Mouse (Mus musculus) CH12F3 (cell line): ENCODE measurements around the gene Gm17657.

Experiments used
- in situ Hi-C: fragments of 300-500 bp; cut with MboI; formaldehyde crosslinking; loops from 2 replicates; pipeline ENCODE4 v1.14.3; 2020; ENCODE audit warnings: low sequenced_read_pairs

Gm17657 gene

GRCm38 (mm10) chr17:29548494-29548893 lies 944 bp downstream of the Gm17657 start:
- in situ Hi-C loops: no loop called here

DNA sequence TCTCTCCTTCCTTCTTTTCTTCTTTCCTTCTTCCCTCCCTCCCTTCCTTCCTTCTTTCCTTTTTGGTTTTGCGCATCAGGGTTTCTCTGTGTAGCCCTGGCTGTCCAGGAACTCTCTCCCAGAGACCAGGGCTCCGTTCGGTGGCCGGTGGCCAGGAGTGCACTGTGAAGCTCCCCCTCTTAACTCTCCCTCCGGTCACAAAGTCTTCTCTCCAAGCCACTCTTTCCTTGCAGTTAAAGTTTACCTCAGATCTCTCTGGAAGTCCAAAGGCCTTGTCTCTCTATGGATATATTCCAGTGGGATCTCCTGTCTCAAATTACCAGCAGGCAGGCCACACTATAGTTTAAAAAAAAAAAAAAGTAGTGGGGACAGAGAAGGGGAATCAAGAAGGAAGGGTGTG lies 4.2 kb downstream of the Gm17657 start:
- in situ Hi-C loops: no loop called here

DNA sequence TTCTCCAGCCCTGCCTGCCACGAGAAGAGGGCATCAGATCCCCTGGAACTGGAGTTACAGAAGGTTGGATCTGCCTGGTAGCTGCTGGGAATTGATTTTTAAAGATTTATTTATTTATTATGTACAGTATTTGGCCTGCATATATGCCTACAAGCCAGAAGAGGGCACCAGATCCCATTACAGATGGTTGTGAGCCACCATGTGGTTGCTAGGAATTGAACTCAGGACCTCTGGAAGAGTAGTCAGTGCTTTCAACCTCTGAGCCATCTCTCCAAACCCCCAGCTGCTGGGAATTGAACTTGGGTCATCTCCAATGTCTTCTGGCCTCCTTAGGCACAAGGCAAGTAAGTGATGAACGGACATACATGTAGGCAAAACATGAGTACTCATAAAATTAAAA lies 5.4 kb downstream of the Gm17657 start:
- in situ Hi-C loops: no loop called here

GRCm38 (mm10) chr17:29542831-29543690 lies 6.4 kb downstream of the Gm17657 start:
- in situ Hi-C loops: no loop called here

- in situ Hi-C loops: no loop called here
These were observed 8.0 kb downstream of the Gm17657 start for GRCm38 (mm10) chr17:29541419-29541818.

- in situ Hi-C loops: no loop called here
These were observed 9.0 kb downstream of the Gm17657 start for GRCm38 (mm10) chr17:29540426-29540825.

GRCm38 (mm10) chr17:29533866-29534265 lies 15.6 kb downstream of the Gm17657 start:
- in situ Hi-C loops: no loop called here

GRCm38 (mm10) chr17:29531757-29532384 lies 17.6 kb downstream of the Gm17657 start:
- in situ Hi-C loops: no loop called here

GRCm38 (mm10) chr17:29531278-29531677 lies 18.2 kb downstream of the Gm17657 start:
- in situ Hi-C loops: no loop called here

GRCm38 (mm10) chr17:29530508-29530907 lies 18.9 kb downstream of the Gm17657 start:
- in situ Hi-C loops: no loop called here

- in situ Hi-C loops: no loop called here
These were observed 20.8 kb downstream of the Gm17657 start for GRCm38 (mm10) chr17:29528568-29529187.

GRCm38 (mm10) chr17:29525613-29526012 lies 23.8 kb downstream of the Gm17657 start:
- in situ Hi-C loops: no loop called here

DNA sequence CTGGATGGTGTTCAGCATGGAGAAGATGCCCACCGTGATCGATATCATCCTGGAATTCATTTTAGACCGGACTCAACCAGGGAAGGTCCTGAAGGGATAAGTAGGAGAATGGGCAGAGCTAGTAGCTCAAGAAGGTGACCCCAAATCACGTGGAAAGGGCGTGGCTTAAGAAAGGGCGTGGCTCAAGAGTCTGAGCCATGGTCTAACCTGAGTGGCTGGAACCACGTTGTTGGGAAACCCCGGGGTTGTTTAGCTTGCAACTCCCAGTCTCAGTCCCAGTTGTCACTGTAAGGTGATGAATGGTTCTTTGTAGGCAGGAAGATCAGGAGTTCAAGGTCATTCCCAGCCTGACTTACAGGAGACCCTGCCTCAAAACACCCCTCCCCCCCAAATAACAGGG lies 29.7 kb downstream of the Gm17657 start:
- in situ Hi-C loops: loop anchor here (10.0 kb wide), 1 partner anchor 255 kb away; the partner anchor contains the start of genes BC004004 and Ppil1

- in situ Hi-C loops: loop anchor here (10.0 kb wide), 1 partner anchor 254 kb away; the partner anchor contains the start of genes BC004004 and Ppil1
These were observed 30.8 kb downstream of the Gm17657 start for GRCm38 (mm10) chr17:29518665-29519064.

DNA sequence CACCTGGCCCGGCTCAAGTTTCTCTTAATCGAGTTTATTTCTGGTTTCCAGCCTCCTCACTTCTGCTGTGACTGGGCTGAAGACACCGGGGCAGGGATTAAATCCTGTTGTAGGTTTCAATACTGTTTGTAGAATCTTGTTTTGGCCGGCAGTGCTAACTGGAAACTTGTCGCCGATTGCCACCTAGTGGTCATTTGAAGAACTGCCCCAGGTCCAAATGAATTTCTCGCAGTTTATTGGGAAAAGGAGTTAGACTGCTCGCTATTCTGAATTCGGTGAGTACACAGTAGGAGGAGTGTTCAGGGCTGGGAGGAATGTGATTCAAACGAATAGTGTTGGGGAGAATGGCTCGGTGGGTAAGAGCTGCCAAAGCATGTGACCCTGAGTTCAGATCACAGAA lies 35.0 kb downstream of the Gm17657 start:
- in situ Hi-C loops: loop anchor here (10.0 kb wide), 1 partner anchor 250 kb away; the partner anchor contains the start of genes BC004004 and Ppil1

GRCm38 (mm10) chr17:29513044-29513730 lies 36.3 kb downstream of the Gm17657 start:
- in situ Hi-C loops: loop anchor here (10.0 kb wide), 1 partner anchor 248 kb away; the partner anchor contains the start of genes BC004004 and Ppil1

- in situ Hi-C loops: loop anchor here (10.0 kb wide), 1 partner anchor 246 kb away; the partner anchor contains the start of genes BC004004 and Ppil1
These were observed 38.7 kb downstream of the Gm17657 start for GRCm38 (mm10) chr17:29510691-29511090.

DNA sequence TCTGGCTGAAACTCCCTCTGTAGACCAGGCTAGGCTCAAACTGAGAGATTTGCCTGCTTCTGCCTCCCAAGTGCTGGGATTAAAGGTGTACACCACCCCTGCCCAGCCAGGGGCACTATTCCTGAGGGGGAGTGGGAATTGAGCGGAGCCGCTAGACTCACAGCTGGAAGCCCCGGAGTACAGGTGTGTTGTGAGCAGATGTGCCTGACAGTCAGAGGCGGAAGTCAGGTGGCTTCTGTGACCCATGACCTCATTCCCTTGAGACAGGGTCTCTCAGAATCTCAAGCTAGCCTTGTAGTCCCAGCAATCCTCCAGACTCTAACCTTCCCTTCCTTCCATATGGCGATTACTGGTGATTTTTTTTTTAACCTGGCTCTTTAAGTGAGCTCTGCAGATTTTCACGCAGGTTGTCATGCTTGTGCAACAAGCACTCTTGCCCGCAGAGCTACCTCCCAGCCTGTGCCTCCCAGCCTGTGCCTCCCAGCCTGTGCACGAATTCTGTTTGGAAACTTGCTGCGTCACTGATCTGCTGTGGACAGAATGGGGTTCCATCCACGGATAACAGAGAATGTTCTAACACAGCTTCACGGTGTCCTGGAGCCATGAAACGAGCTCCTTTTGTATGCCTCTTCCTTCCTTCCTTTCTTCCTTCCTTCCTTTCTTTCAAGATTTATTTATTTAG lies 40.4 kb downstream of the Gm17657 start:
- in situ Hi-C loops: no loop called here

DNA sequence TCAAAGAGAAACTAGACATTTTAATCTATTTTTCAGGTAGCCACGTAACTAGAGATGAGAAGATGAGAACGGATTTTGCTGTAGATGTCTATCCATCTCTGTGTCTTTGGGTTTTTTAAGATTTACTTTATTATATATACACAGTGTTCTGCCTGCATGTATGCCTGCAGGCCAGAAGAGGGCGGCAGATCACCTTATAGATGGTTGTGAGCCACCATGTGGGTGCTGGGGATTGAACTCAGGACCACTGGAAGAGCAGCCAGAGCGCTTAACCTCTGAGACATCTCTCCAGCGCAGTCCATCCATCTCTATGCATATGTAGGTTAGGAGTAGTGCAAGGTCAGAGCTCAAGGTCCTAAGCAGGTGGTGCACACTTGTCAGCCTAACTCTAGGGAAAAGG lies 45.7 kb downstream of the Gm17657 start:
- in situ Hi-C loops: no loop called here
